Mouse (Mus musculus) bone marrow, adult 2 months (tissue): Measurements from ENCODE around the gene Gm49450. TPM values are rescaled to one million over a fixed set of nuclear protein-coding genes. Genes with fewer than 3 reads are reported as not detected.
"Not testable (repeated sequence)": the region's sequence is repeated elsewhere in the genome, so short reads cannot be mapped to it uniquely, and the experiment has no call there.

Source experiments
- H3K27ac ChIP-seq: fragments of 200-500 bp; 2 replicates; pipeline ENCODE4 v1.5.1; 2012; ENCODE audit warnings: low read depth, mild to moderate bottlenecking, control low read depth, inconsistent platforms, low read length; ENCODE audit not compliant: control insufficient read depth, poor library complexity, insufficient read depth
- H3K4me1 ChIP-seq: fragments of 200-500 bp; 2 replicates; pipeline ENCODE4 v1.6.1; 2011; ENCODE audit warnings: low read length; ENCODE audit not compliant: control insufficient read depth, insufficient read depth
- H3K4me3 ChIP-seq: fragments of 200-500 bp; replicated peaks from 2 replicates; pipeline ENCODE3; 2011; ENCODE audit warnings: mild to moderate bottlenecking, low read depth, low read length, control low read depth; ENCODE audit not compliant: control insufficient read depth
- CTCF ChIP-seq: fragments of 200-500 bp; IDR thresholded peaks from 2 replicates; pipeline ENCODE4 v1.5.1; 2011; ENCODE audit warnings: low read length, control low read depth; ENCODE audit not compliant: control insufficient read depth, insufficient read depth
- POLR2A ChIP-seq: fragments of 200-500 bp; IDR thresholded peaks from 2 replicates; pipeline ENCODE4 v1.6.1; 2011; ENCODE audit warnings: low read depth, mild to moderate bottlenecking, control low read depth, low read length, borderline replicate concordance; ENCODE audit not compliant: control insufficient read depth
- WGBS: fragments of 180-500 bp; shearing (Covaris S2); methylation state at CpG from one replicate; pipeline ENCODE4 v1.1.7; 2018; 5-methylcytosine and 5-hydroxymethylcytosine counted together
- polyA plus RNA-seq: library from polyadenylated mRNA; stranded (reverse); fragments of >200 nt; gene quantifications from 2 replicates; pipeline ENCODE4 v1.2.4, GENCODE M21; 2011; ENCODE audit warnings: low replicate concordance; ENCODE audit not compliant: missing spikeins, insufficient read depth, insufficient read length

Gm49450 gene
- polyA plus RNA-seq, 1 experiment = not detected

DNA sequence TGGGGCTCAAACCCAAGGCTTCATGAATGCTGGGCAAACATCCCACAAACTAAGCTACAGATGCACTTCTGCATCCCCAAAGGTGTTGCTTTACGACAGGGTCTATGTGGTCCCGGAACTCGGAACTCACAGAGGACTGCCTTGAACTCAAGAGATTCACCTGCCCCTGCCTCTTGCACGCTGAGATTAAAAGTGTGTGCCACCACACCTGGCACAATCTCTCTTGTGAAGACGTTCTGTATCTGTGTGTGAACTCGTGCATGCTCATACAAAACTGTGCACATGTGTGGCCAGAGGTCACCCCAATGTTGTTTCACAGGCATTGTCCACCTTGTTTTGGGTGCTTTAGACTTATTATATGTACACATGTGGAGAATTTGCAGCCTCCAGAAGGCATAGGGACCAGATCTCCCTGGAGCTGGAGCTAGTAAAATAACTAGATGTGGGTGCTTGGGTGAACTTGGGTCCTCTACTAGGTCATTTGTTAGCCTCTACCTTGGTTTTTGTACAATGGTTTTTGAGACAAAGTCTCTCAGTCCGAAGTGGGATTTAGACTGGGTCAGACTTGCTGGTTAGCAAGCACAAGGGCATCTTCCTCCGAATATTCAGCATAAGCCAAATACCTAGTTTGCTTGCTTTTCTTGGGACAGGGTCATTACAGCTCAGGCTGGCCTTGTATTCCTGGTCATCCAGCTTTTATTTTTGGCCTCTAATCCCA is 23.2 kb downstream of the Gm49450 start:
- peaks cover 2% of the 10 kb centered on the region for H3K4me1 ChIP-seq
- WGBS = 60% methylated on average over 8 of the region's 8 CpGs
- H3K27ac ChIP-seq = no peak overlapping the region
- no peak for TF ChIP-seq CTCF
- no peak for TF ChIP-seq POLR2A
- H3K4me3 ChIP-seq = no peak overlapping the region

DNA sequence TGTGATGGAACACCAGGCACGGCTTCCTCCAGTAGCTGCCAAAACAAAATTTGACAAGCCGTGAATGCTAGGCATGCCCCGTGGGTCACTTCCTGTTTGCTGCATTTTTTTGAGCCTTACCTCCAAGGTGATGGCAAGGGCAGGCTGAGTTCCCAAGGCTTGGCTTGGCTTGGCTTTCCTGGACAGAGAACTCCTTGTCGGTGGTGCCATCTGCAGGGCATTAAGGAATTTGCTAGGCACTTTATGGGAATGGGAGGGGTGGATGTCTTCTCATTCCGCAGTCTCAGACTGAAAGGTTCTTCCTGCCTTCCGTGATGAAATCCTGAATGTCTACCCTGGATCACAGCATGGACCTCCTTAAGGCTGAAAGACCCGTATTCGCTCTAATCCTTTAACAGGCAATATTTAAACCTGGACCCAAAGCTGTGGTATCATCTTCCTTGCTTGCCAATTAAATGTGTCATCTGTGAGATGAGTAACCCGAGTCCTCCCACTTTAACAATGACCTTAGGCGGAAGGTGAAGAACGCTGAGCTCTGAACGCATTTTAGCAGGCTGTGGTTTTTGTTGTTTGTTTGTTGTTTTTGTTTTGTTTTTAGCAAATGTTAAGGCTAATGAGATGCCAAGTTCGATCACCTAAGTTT is 24.6 kb downstream of the Gm49450 start:
- peak; percentile 54; the same call in 1 of the 2 replicates for TF ChIP-seq CTCF
- no peak for TF ChIP-seq POLR2A
- H3K27ac ChIP-seq = no peak overlapping the region
- peaks cover 2% of the 10 kb centered on the region for H3K4me1 ChIP-seq
- 27% methylated on average over 13 of the region's 13 CpGs for whole genome bisulfite sequencing
- no peak overlapping the region for H3K4me3 ChIP-seq

DNA sequence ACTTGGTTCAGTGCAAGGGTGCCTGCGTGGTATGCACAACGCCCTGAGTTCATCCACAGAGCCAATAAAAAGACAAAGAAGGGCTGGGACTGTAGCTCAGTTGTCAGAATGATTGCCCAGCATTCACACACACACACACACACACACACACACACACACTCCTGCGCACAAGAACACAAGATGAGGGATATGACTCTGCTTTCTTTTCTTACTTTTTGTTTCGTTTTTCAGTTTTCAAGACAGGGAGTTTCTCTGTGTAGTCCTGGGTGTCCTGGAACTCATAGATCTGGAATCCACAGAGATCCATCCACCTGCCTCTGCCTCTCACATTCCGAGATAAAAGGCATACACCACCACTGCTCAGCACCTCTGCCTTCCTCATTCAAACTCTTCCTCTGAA is 25.8 kb downstream of the Gm49450 start:
- H3K27ac ChIP-seq = no peak overlapping the region
- TF ChIP-seq POLR2A (no peak), CTCF (no peak)
- 24% methylated on average over 5 of the region's 5 CpGs for WGBS

DNA sequence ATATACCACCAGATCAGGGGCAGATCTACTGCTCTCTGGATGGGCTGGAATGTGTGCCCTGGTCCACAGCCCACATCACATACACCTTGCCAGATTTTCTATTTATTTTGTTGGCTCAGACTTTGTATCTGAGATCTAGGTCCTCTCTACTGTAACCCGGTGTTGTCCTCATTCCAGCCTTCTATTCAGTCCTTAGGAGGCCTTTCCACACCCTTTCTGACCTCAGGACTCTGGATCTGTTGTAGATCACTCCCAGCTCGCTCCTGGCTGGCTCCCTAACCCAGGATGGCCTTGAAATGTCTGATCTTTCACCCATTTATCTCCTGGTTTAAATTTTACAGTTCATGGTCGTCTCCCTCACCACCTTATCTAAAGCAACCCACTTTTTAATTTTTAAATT is 28.7 kb downstream of the Gm49450 start:
- Histone ChIP-seq H3K4me3 (no peak overlapping the region), H3K4me1 (peaks cover 2% of the 10 kb centered on the region), H3K27ac (no peak overlapping the region)
- WGBS = 81% methylated on average over 3 of the region's 3 CpGs
- TF ChIP-seq POLR2A = no peak
- TF ChIP-seq CTCF = no peak

More for the DNA sequence above, 25.8 kb downstream of the Gm49450 start:
- H3K4me3 ChIP-seq = peak overlapping the region; percentile 28
- peaks cover 2% of the 10 kb centered on the region for H3K4me1 ChIP-seq

DNA sequence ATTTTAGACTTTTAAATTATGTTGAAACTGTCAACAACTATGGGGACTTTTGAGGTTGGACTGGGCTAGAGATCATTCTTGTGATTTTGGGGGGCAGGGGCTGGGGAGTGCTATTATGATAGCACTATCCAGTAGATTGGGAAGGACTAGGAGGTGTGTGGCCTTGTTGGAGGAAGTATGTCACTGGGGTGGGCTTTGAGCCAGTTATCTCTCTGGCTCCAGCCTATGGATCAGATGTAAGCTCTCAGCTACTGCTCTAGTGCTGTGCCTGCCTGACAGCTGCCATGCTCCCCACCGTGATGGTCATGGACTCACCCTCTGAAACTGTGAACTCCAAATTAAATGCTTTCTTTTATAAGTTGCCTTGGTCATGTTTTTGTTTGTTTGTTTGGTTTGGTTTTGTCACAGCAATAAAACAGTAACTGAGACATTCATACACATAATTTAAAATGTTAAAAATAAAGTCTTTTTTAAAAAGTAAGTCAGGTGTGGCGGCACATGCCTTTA is 30.3 kb downstream of the Gm49450 start:
- Histone ChIP-seq H3K4me3 (no peak overlapping the region), H3K27ac (no peak overlapping the region), H3K4me1 (peaks cover 2% of the 10 kb centered on the region)
- TF ChIP-seq POLR2A = no peak
- no peak for TF ChIP-seq CTCF
- WGBS = 75% methylated on average over 2 of the region's 2 CpGs

DNA sequence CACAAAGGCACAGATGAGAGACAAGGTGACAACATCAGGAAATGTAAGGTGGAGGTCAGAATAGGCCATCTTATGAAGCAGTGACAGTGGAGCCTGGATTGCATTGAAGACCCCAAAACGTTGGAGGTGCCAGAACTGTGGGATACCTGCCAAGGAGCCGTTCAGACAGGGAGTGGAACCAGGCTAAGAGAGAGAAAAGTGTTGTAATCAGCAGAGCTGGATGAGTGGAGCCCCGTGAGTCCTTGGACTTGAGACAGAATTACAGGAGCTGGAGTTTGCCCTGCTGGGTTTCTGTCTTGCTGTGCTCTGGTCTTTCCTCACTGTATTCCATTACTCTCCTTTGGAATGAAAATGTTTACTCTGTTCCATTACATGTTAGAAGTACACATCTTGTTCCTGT is 30.8 kb downstream of the Gm49450 start:
- Histone ChIP-seq H3K4me1 (no peaks in the 10 kb centered on the region; the same call in 1 of the 2 replicates), H3K4me3 (no peak overlapping the region), H3K27ac (no peak overlapping the region)
- no peak for TF ChIP-seq POLR2A
- TF ChIP-seq CTCF = no peak
- 68% methylated on average over 3 of the region's 3 CpGs for WGBS

DNA sequence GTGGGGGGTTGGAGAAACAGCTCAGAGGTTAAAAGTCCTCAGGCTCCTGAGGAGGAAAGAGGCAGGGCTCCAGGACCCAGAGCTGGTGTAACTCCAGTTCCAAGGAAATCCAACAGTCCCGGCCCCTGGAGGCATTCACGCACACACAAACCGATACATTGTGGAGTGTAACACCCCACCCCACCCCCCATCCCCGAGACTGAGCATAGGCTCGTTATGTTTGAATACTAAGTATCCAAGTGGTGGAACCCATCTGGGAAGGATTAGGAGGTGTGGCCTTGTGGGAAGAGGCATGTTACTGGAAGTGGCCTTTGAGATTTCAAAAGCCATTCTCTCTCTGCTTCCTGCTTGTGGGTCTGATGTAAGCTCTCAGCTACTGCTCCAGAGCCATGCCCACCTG is 31.8 kb downstream of the Gm49450 start:
- no peak for TF ChIP-seq CTCF
- TF ChIP-seq POLR2A = no peak
- Histone ChIP-seq H3K27ac (no peak overlapping the region), H3K4me3 (no peak overlapping the region), H3K4me1 (no peaks in the 10 kb centered on the region)
- WGBS = 91% methylated on average over 5 of the region's 5 CpGs

DNA sequence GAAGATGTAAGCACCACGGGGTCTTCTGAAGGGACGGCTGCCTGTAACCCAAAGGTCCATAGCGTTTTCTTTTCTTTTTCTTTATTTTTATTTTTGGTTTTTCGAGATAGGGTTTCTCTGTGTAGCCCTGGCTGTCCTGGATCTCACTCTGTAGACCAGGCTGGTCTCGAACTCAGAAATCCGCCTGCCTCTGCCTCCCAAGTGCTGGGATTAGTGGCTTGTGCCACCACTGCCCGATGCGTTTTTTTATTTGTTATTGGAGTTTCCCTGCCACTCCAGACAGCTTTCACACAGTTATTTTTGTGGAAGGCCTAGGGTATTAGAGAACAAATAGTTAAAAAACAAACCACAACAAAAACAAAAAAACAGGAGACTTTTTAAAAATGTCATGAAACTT is 34.9 kb downstream of the Gm49450 start:
- Histone ChIP-seq H3K4me3 (peak overlapping the region; percentile 93), H3K27ac (peak overlapping the region; percentile 7; the same call in 1 of the 2 replicates)
- not testable (repeated sequence) for H3K4me1 ChIP-seq
- 10% methylated on average over 8 of the region's 8 CpGs for WGBS
